Mouse (Mus musculus) lung, adult 2 months (tissue): Measurements from ENCODE around the gene Ate1.

Source experiments
- CTCF ChIP-seq: fragments of 200-500 bp; IDR thresholded peaks from 2 replicates; pipeline ENCODE4 v1.5.1; 2011; ENCODE audit warnings: mild to moderate bottlenecking, low read length, control low read depth; ENCODE audit not compliant: insufficient read depth
- POLR2A ChIP-seq: fragments of 200-500 bp; IDR thresholded peaks from 2 replicates; pipeline ENCODE4 v1.6.1; 2011; ENCODE audit warnings: low read depth, mild to moderate bottlenecking, control low read depth, low read length, borderline replicate concordance; ENCODE audit errors: extremely low read depth

DNA sequence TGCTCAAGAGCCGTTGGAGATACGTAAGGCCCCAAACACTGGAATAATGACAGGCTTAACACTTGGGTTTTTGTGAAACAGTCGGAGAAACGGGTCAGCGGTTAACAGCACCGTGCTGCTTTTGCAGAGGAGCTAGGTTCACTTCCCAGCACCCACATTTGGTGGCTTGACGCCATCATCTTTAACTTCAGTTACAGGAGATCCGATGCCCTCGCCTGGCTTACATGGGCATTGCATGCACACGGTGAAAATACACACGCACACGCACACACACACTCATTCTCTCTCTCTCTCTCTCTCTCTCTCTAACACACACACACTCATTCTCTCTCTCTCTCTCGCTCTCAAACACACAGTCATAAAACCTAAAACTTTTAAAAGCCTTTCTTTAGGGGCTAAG, 138.0 kb downstream of the Ate1 start:
- TF ChIP-seq POLR2A (no peak), CTCF (no peak)
